Mouse (Mus musculus) lung, postnatal 0 days (tissue): ENCODE measurements at regions not wholly inside any gene's neighbourhood (a gene's known extent, or its start where the extent isn't known, plus 50 kb on each side); places are given as distances from the start of the nearest gene placed in this dataset.
"Not testable (repeated sequence)": the region's sequence is repeated elsewhere in the genome, so short reads cannot be mapped to it uniquely, and the experiment has no call there.

Experiments
- CTCF ChIP-seq: IDR thresholded peaks from 2 replicates; pipeline ENCODE4 v1.5.1; 2016; ENCODE audit warnings: antibody characterized with exemption, mild to moderate bottlenecking
- EP300 ChIP-seq: IDR thresholded peaks from 2 replicates; pipeline ENCODE4 v1.6.1; 2016; ENCODE audit warnings: antibody characterized with exemption, mild to moderate bottlenecking, control low read depth

- not testable (repeated sequence) for TF ChIP-seq CTCF, EP300
Measured at GRCm38 (mm10) chr2:107963921-107964320, 673.5 kb downstream of the Kcna4 start.
